Comparison of ENCODE assay signal across 27 mouse cellular contexts in genomic region chr17:26724790-26725189, GRCm38 (mm10). TPM values are rescaled to one million over a fixed set of nuclear protein-coding genes. Genes with fewer than 3 reads are reported as not detected.
DNase-seq lines count a peak whose midpoint lies in the region; ATAC-seq and TF ChIP-seq lines count a peak whose summit lies in the region.
"Had no signal": no experiment of that assay in that cellular context is flagged by ENCODE, and none has a peak within 500 bp of the region (broad histone marks: within the 10 kb centered on the region; RNA-seq: fewer than 3 reads in every experiment).

No protein-coding gene starts in this region.

- H3K4me1 ChIP-seq in G1E (ENCODE audit: insufficient read depth, low read depth, low read length): peaks cover 88% of the 10 kb centered on the region
- H3K4me1 ChIP-seq in liver, embryonic 13.5 days (replicated peaks): peaks cover 55% of the 10 kb centered on the region
- H3K4me1 ChIP-seq: heart, embryonic 10.5 days; hindbrain, embryonic 12.5 days had no signal

- H3K9me3 ChIP-seq in G1E (replicated peaks): no peaks in the 10 kb centered on the region
- H3K9me3 ChIP-seq in liver, embryonic 13.5 days (replicated peaks): no peaks in the 10 kb centered on the region
- H3K9me3 ChIP-seq: heart, embryonic 10.5 days; heart, embryonic 15.5 days; hindbrain, embryonic 12.5 days had no signal

- no peak overlapping the region; the same call in 1 of the 2 replicates for H3K27ac ChIP-seq in liver, embryonic 13.5 days
- H3K27ac ChIP-seq: heart, embryonic 10.5 days; heart, embryonic 15.5 days; hindbrain, embryonic 12.5 days; macrophage had no signal

- H3K4me3 ChIP-seq in G1E (ENCODE audit: low read depth, low read length): no peak overlapping the region; the same call in 1 of the 2 replicates
- no peak overlapping the region for H3K4me3 ChIP-seq in liver, embryonic 13.5 days (replicated peaks)
- H3K4me3 ChIP-seq: heart, embryonic 10.5 days; heart, embryonic 15.5 days; hindbrain, embryonic 12.5 days had no signal

- no peak overlapping the region for H3K9ac ChIP-seq in liver, embryonic 13.5 days
- H3K9ac ChIP-seq: heart, embryonic 15.5 days; hindbrain, embryonic 12.5 days had no signal

- no peak overlapping the region for H3K4me2 ChIP-seq in liver, embryonic 13.5 days
- H3K4me2 ChIP-seq: heart, embryonic 15.5 days; hindbrain, embryonic 12.5 days; midbrain, embryonic 11.5 days had no signal

- TF ChIP-seq CTCF in G1E (IDR thresholded peaks at IDR 0.05; ENCODE audit: low read depth, low read length): no peak

- H3K36me3 ChIP-seq in G1E (replicated peaks): peaks cover 13% of the 10 kb centered on the region
- no peaks in the 10 kb centered on the region for H3K36me3 ChIP-seq in liver, embryonic 13.5 days
- H3K36me3 ChIP-seq: heart, embryonic 10.5 days; heart, embryonic 15.5 days; hindbrain, embryonic 12.5 days had no signal

- 12% methylated on average over 1 of the region's 1 CpGs for WGBS in liver, embryonic 13.5 days (ENCODE audit: insufficient replicate concordance)

- peak; percentile 77 for ATAC-seq in G1E (ENCODE audit: extremely low read depth, insufficient number of reproducible peaks, low FRiP score, poor library complexity, severe bottlenecking)
- ATAC-seq in liver, embryonic 13.5 days (ENCODE audit: low read depth): peak; percentile 48; the same call in 1 of the 2 replicates
- ATAC-seq in megakaryocyte progenitor cell, adult 5-6 weeks (replicated peaks; ENCODE audit: poor library complexity): peak; percentile 90
- ATAC-seq: forebrain, embryonic 14.5 days; intestine, embryonic 16.5 days; midbrain, embryonic 16.5 days had no signal

- H3K27me3 ChIP-seq in G1E (ENCODE audit: insufficient read depth, low read length): no peaks in the 10 kb centered on the region
- no peaks in the 10 kb centered on the region for H3K27me3 ChIP-seq in liver, embryonic 13.5 days
- H3K27me3 ChIP-seq: heart, embryonic 15.5 days; hindbrain, embryonic 12.5 days had no signal

- DNase-seq in 416B (ENCODE audit: low read depth): peak; percentile 28
- peak; percentile 37 for DNase-seq in G1E (ENCODE audit: low spot score)
- DNase-seq in liver, embryonic 13.5 days: no peak
- DNase-seq in ovary, postnatal 36 days (ENCODE audit: low spot score): no peak
- no peak for DNase-seq in testis, postnatal 10 days (ENCODE audit: low spot score)
- no peak for DNase-seq in cerebellum, adult 11 months
- DNase-seq: adrenal gland, postnatal 14 days; cerebellum, adult 18-20 months; cerebellum, postnatal 10 days; gastrocnemius, postnatal 14 days; heart, postnatal 36 days; kidney, adult 9 months; kidney, postnatal 10 days; layer of hippocampus, adult 9-11 months; lung, postnatal 10 days; right cerebral cortex, adult 18-20 months; thymus, adult 18-20 months; thymus, postnatal 25 days had no signal

RNA-seq across cellular contexts. Expression of gene Crebrf, which starts 9.3 kb away (rescaled TPM):
- total RNA-seq in G1E (2014; fragmentation: Nextera tagmentation) (66.3 and 72.2 TPM in 2 replicates), G1E (2017) (49.4 and 51.3 TPM in 2 replicates)
- 1.6 TPM in 2 replicates for polyA plus RNA-seq in G1E (2012)
- polyA plus RNA-seq in liver, embryonic 13.5 days (2015; fragmentation: Nextera tagmentation; extraction: Ambion mirVana): 2.2 and 2.3 TPM in 2 replicates
- total RNA-seq in megakaryocyte progenitor cell, adult 5-6 weeks (2015): 7.0 and 13.5 TPM in 2 replicates
- 11.1 and 18.0 TPM in 2 replicates for total RNA-seq in megakaryocyte progenitor cell, adult 5-6 weeks (2017)

RNA-seq across cellular contexts. Expression of gene Bnip1, which starts 56.1 kb away (rescaled TPM):
- total RNA-seq in G1E (2014; fragmentation: Nextera tagmentation): 42.2 and 45.0 TPM in 2 replicates
- total RNA-seq in G1E (2017): 55.9 and 58.0 TPM in 2 replicates
- 32.1 TPM in 2 replicates for polyA plus RNA-seq in G1E (2012)
- polyA plus RNA-seq in liver, embryonic 13.5 days (2015; fragmentation: Nextera tagmentation; extraction: Ambion mirVana): 26.9 and 28.6 TPM in 2 replicates
- 38.2 and 42.5 TPM in 2 replicates for total RNA-seq in megakaryocyte progenitor cell, adult 5-6 weeks (2015)
- total RNA-seq in megakaryocyte progenitor cell, adult 5-6 weeks (2017): 47.6 and 48.6 TPM in 2 replicates

Comparison
In these comparisons a context has a peak if more than half of its experiments do, and no peak if none do; other contexts are left out.
1. DNase-seq: peak in 416B (single experiment) and G1E (single experiment); none in liver, embryonic 13.5 days (single experiment), ovary, postnatal 36 days (single experiment), testis, postnatal 10 days (single experiment) and cerebellum, adult 11 months (single experiment).
2. Peak in every context shown above with its lines, with median percentiles within 50 percentile points of each other: ATAC-seq.